Mouse (Mus musculus) E14TG2a.4 (cell line): ENCODE results near the gene Crtc1.

ENCODE experiments used
- CTCF ChIP-seq: conservative IDR thresholded peaks from 2 replicates; pipeline ENCODE4 v1.5.1; 2014; ENCODE audit warnings: low read length
- NANOG ChIP-seq: IDR thresholded peaks from 2 replicates; pipeline ENCODE4 v1.6.1; 2014; ENCODE audit warnings: borderline replicate concordance, low read length, mixed read lengths
- POU5F1 ChIP-seq: IDR thresholded peaks from 2 replicates; pipeline ENCODE4 v1.6.1; 2014; ENCODE audit warnings: low read length, borderline replicate concordance

- TF ChIP-seq CTCF (no peak), POU5F1 (no peak), NANOG (no peak)
Measured at GRCm38 (mm10) chr8:70467229-70467725, 27.9 kb upstream of the Crtc1 start.
